Mouse (Mus musculus): ENCODE measurements around the gene BC029722. TPM values are rescaled to one million over a fixed set of nuclear protein-coding genes. Genes with fewer than 3 reads are reported as not detected.

Gene BC029722
- total and polyA plus RNA-seq, 3 experiments = 12.4 to 33.8 (median 22.7) TPM

DNA sequence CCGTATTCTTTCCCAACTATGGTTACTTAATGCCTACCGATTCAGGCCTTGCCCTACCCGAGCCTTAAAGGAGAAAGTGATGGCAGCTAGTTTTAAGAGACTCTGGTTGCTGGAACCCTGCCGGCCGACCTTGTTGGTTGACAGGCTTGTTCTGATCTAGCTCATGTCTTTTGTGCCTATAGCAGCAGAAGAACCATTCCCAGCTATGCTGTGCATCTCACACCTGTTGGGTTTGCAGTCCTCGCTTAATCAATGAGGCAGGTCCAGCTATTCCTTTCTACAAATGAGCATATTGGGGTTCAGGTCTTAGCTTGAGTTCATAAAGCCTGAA is 13.3 kb downstream of the BC029722 start:
- dilution Hi-C loops (cut with MboI; ENCODE audit: extremely low pct_ligation_motif_present, extremely low pct_unique_long_range_greater_than_20kb, low sequenced_read_pairs) = no loop called here
- H3K9me3 ChIP-seq (replicated peaks; ENCODE audit: low read length) = no peaks in the 10 kb centered on the region
- H3K4me1 ChIP-seq (ENCODE audit: control insufficient read depth in 1 of 2, insufficient read depth in 2 of 2) = no peaks in the 10 kb centered on the region
- TF ChIP-seq MAX (IDR thresholded peaks at IDR 0.05; ENCODE audit: low read length) (no peak), BHLHE40 (IDR thresholded peaks at IDR 0.05; ENCODE audit: low read depth, low read length) (no peak), CHD1 (IDR thresholded peaks at IDR 0.05; ENCODE audit: low read depth, low read length) (no peak), TBP (conservative IDR thresholded peaks at IDR 0.05; ENCODE audit: low read depth, low read length) (no peak)
- H3K27me3 ChIP-seq (replicated peaks) = peaks cover 51% of the 10 kb centered on the region
- no peaks in the 10 kb centered on the region for H3K79me2 ChIP-seq (replicated peaks; ENCODE audit: control insufficient read depth, extremely low read depth, insufficient read depth, poor library complexity, severe bottlenecking)
- no peak overlapping the region for H3K4me2 ChIP-seq (ENCODE audit: insufficient read depth, low read depth, poor library complexity, severe bottlenecking)
- no peak overlapping the region for H3K4me3 ChIP-seq (replicated peaks in 1 of 3; ENCODE audit: low read depth in 2 of 3, low read length in 2 of 3, poor library complexity in 1 of 3)
- no peak overlapping the region for H3K9ac ChIP-seq (ENCODE audit: insufficient read depth, low read depth)
- in situ Hi-C loops (cut with MboI; ENCODE audit: low pct_ligation_motif_present, low pct_unique_long_range_greater_than_20kb, low sequenced_read_pairs) = no loop called here
- H3K36me3 ChIP-seq (replicated peaks in 1 of 2; ENCODE audit: control insufficient read depth in 1 of 2, insufficient read depth in 1 of 2, low read length in 1 of 2) = no peaks in the 10 kb centered on the region
- no peak for DNase-seq (ENCODE audit: extremely low read depth)
- no peak overlapping the region for H3K27ac ChIP-seq (ENCODE audit: insufficient read depth, low read depth)

DNA sequence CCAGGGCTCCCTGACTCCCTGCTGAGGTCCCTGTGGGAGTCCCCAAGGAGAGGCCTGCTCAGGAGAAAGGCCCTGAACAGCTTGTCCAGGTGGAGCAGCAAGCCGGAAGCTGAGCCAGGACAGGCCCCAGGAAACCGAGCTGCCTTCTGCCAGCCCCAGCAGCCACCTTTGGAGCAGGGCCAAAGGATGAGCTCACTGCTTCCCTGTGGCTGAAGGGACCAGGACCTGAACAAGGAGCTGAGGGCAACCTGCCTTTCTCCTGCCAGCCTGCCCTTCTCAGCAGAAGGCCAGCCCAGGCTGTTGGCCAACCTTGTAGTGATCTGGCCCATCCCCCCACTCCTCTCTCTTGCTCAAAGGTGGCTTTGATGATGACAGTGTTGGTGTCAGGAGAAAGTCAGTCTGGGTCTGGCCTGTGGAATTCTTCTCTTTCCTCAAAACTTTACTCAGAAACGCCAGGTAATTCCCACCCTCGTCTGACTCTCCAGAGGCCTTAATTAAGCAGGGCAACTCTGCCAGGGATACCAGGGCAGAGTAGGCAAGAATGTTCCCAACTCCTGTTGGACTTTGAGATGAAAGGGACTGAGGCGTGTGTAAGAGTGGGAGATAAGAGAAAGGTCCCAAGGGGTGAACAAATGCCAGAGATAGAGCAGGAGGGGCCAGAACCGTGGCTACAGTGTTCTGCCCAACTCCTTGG is 13.8 kb downstream of the BC029722 start:
- Histone ChIP-seq H3K9me3 (replicated peaks; ENCODE audit: low read length) (no peaks in the 10 kb centered on the region), H3K4me3 (replicated peaks in 1 of 3; ENCODE audit: low read depth in 2 of 3, low read length in 2 of 3, poor library complexity in 1 of 3) (no peak overlapping the region), H3K27ac (ENCODE audit: insufficient read depth, low read depth) (no peak overlapping the region), H3K27me3 (replicated peaks) (peaks cover 53% of the 10 kb centered on the region), H3K79me2 (replicated peaks; ENCODE audit: control insufficient read depth, extremely low read depth, insufficient read depth, poor library complexity, severe bottlenecking) (no peaks in the 10 kb centered on the region), H3K4me2 (ENCODE audit: insufficient read depth, low read depth, poor library complexity, severe bottlenecking) (no peak overlapping the region), H3K4me1 (ENCODE audit: control insufficient read depth in 1 of 2, insufficient read depth in 2 of 2) (no peaks in the 10 kb centered on the region), H3K36me3 (replicated peaks in 1 of 2; ENCODE audit: control insufficient read depth in 1 of 2, insufficient read depth in 1 of 2, low read length in 1 of 2) (no peaks in the 10 kb centered on the region), H3K9ac (ENCODE audit: insufficient read depth, low read depth) (no peak overlapping the region)
- in situ Hi-C loops (cut with MboI; ENCODE audit: low pct_ligation_motif_present, low pct_unique_long_range_greater_than_20kb, low sequenced_read_pairs) (no loop called here), dilution Hi-C loops (cut with MboI; ENCODE audit: extremely low pct_ligation_motif_present, extremely low pct_unique_long_range_greater_than_20kb, low sequenced_read_pairs) (no loop called here)
- DNase-seq (ENCODE audit: extremely low read depth) = no peak
- TF ChIP-seq EP300 (IDR thresholded peaks at IDR 0.05; ENCODE audit: low read length) (no peak), PAX5 (IDR thresholded peaks at IDR 0.05; ENCODE audit: low read length) (no peak), CHD2 (IDR thresholded peaks at IDR 0.05; ENCODE audit: low read length) (no peak), USF1 (IDR thresholded peaks at IDR 0.05; ENCODE audit: low read depth, low read length) (no peak), RAD21 (IDR thresholded peaks at IDR 0.05; ENCODE audit: low read depth, low read length) (no peak), ELF1 (IDR thresholded peaks at IDR 0.05; ENCODE audit: low read depth, low read length) (no peak), CHD1 (IDR thresholded peaks at IDR 0.05; ENCODE audit: low read depth, low read length) (no peak), MAFK (IDR thresholded peaks at IDR 0.05; ENCODE audit: insufficient replicate concordance, low read length) (no peak), JUN (IDR thresholded peaks at IDR 0.05; ENCODE audit: insufficient read depth, low read depth, low read length) (no peak), ZMIZ1 (IDR thresholded peaks at IDR 0.05; ENCODE audit: low read depth, low read length) (no peak), TCF12 (IDR thresholded peaks at IDR 0.05; ENCODE audit: low read depth, low read length) (no peak), ZC3H11A (IDR thresholded peaks at IDR 0.05; ENCODE audit: low read depth, low read length) (no peak), MYC (IDR thresholded peaks at IDR 0.05; ENCODE audit: low read depth, low read length) (no peak), CTCF (conservative IDR thresholded peaks at IDR 0.05 in 1 of 2, IDR thresholded peaks at IDR 0.05 in 1 of 2; ENCODE audit: low read depth in 2 of 2, low read length in 2 of 2) (no peak), GABPA (IDR thresholded peaks at IDR 0.05; ENCODE audit: insufficient replicate concordance, low read depth, low read length) (no peak), ZNF384 (IDR thresholded peaks at IDR 0.05; ENCODE audit: low read depth, low read length) (no peak), MEF2A (IDR thresholded peaks at IDR 0.05; ENCODE audit: borderline replicate concordance, low read depth, low read length) (no peak), TBP (conservative IDR thresholded peaks at IDR 0.05; ENCODE audit: low read depth, low read length) (no peak), RCOR1 (conservative IDR thresholded peaks at IDR 0.05; ENCODE audit: low read depth, low read length) (no peak)

Data from CH12.LX (cell line).